Mouse (Mus musculus) limb, embryonic 15.5 days (tissue): ENCODE data around the gene Ddx58. TPM values are rescaled to one million over a fixed set of nuclear protein-coding genes. Genes with fewer than 3 reads are reported as not detected.

Experiments
- ATAC-seq: fragments of 200-750 bp; cut with Nextera tagmentation; 2 replicates; pipeline ENCODE4 v1.8.0; 2017; ENCODE audit warnings: low read depth, moderate TSS enrichment; ENCODE audit not compliant: insufficient number of reproducible peaks, low FRiP score, low TSS enrichment
- H3K27ac ChIP-seq: fragments of 300-500 bp; sonication (generic); 2 replicates; pipeline ENCODE4 v1.5.1; 2015; ENCODE audit warnings: moderate library complexity, mild to moderate bottlenecking, inconsistent platforms
- H3K27me3 ChIP-seq: fragments of 300-500 bp; sonication (generic); 2 replicates; pipeline ENCODE4 v1.6.1; 2015; ENCODE audit warnings: inconsistent platforms
- H3K36me3 ChIP-seq: fragments of 300-500 bp; sonication (generic); 2 replicates; pipeline ENCODE4 v1.6.1; 2015; ENCODE audit warnings: inconsistent platforms
- H3K4me1 ChIP-seq: fragments of 300-500 bp; sonication (generic); 2 replicates; pipeline ENCODE4 v1.6.1; 2015; ENCODE audit warnings: inconsistent platforms
- H3K4me2 ChIP-seq: fragments of 300-500 bp; sonication (generic); 2 replicates; pipeline ENCODE4 v1.6.1; 2015; ENCODE audit warnings: mild to moderate bottlenecking, inconsistent platforms
- H3K4me3 ChIP-seq: fragments of 300-500 bp; sonication (generic); 2 replicates; pipeline ENCODE4 v1.5.1; 2015; ENCODE audit warnings: mild to moderate bottlenecking, inconsistent platforms
- H3K9ac ChIP-seq: fragments of 300-500 bp; sonication (generic); 2 replicates; pipeline ENCODE4 v1.6.1; 2015; ENCODE audit warnings: inconsistent platforms
- H3K9me3 ChIP-seq: fragments of 300-500 bp; sonication (generic); 2 replicates; pipeline ENCODE4 v1.6.1; 2016; ENCODE audit warnings: inconsistent platforms
- WGBS: fragments of 180-500 bp; shearing (Covaris S2); methylation state at CpG from one replicate; pipeline ENCODE4 v1.1.7; 2015; 5-methylcytosine and 5-hydroxymethylcytosine counted together
- polyA plus RNA-seq: library from polyadenylated mRNA; unstranded; fragments of >200 nt; fragmentation: Nextera tagmentation; extraction: Ambion mirVana; gene quantifications from 2 replicates; pipeline ENCODE4 v1.2.1, GENCODE M21; 2015

Gene Ddx58
- polyA plus RNA-seq, 1 experiment from 2014 or later, result 10.7 TPM

- WGBS, result 41% methylated on average over 8 of the region's 8 CpGs
- no peak for ATAC-seq
Observed at GRCm38 (mm10) chr4:40254385-40255103, 14.9 kb upstream of the Ddx58 start.

DNA sequence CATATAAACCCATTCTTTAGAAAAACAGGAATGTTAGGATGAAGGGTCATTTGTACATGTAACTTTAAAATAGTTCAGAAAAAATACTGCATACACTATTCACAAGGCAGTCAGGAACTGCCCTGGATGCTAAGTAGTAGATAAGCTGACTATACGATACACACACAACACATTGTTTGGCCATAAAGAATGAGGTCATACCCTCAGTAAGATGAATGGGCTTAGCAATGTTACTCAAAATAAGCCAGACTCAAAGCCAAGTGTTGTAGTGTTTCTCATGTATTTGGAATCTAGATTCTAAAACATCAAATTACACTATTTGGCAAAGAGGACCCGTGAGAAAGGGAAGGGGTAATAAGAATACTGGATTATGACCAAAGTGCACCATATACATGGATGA, 14.1 kb upstream of the Ddx58 start:
- 49% methylated on average over 2 of the region's 2 CpGs for WGBS
- ATAC-seq, result no peak

More at GRCm38 (mm10) chr4:40254385-40255103, 14.9 kb upstream of the Ddx58 start:
- Histone ChIP-seq H3K4me3 (no peak overlapping the region), H3K4me2 (no peak overlapping the region), H3K9ac (no peak overlapping the region), H3K27me3 (no peaks in the 10 kb centered on the region), H3K4me1 (0 out of 2 replicates have a peak, but pooled peaks cover 4% of the 10 kb centered on the region), H3K27ac (peak overlapping the region; percentile 33), H3K36me3 (peaks cover 10% of the 10 kb centered on the region; the same call in 1 of the 2 replicates), H3K9me3 (no peaks in the 10 kb centered on the region)

GRCm38 (mm10) chr4:40250984-40251383, 11.4 kb upstream of the Ddx58 start:
- ATAC-seq, result no peak
- 85% methylated on average over 5 of the region's 5 CpGs for WGBS
- H3K9ac ChIP-seq, result no peak overlapping the region

More for the DNA sequence above, 14.1 kb upstream of the Ddx58 start:
- Histone ChIP-seq H3K9me3 (no peaks in the 10 kb centered on the region), H3K4me1 (0 out of 2 replicates have a peak, but pooled peaks cover 4% of the 10 kb centered on the region), H3K4me2 (no peak overlapping the region), H3K9ac (no peak overlapping the region), H3K36me3 (peaks cover 5% of the 10 kb centered on the region; the same call in 1 of the 2 replicates), H3K4me3 (no peak overlapping the region), H3K27me3 (no peaks in the 10 kb centered on the region), H3K27ac (no peak overlapping the region)

GRCm38 (mm10) chr4:40244035-40244434, 4.4 kb upstream of the Ddx58 start:
- no peak overlapping the region for H3K4me2 ChIP-seq
- no peak overlapping the region for H3K9ac ChIP-seq
- H3K4me3 ChIP-seq, result no peak overlapping the region
- no peaks in the 10 kb centered on the region for H3K27me3 ChIP-seq
- H3K9me3 ChIP-seq, result no peaks in the 10 kb centered on the region
- H3K27ac ChIP-seq, result no peak overlapping the region
- WGBS, result 76% methylated on average over 8 of the region's 8 CpGs
- no peak for ATAC-seq
- H3K4me1 ChIP-seq, result peaks cover 7% of the 10 kb centered on the region
- H3K36me3 ChIP-seq, result no peaks in the 10 kb centered on the region

More at GRCm38 (mm10) chr4:40250984-40251383, 11.4 kb upstream of the Ddx58 start:
- Histone ChIP-seq H3K9me3 (no peaks in the 10 kb centered on the region), H3K4me1 (0 out of 2 replicates have a peak, but pooled peaks cover 4% of the 10 kb centered on the region), H3K4me3 (no peak overlapping the region), H3K36me3 (no peaks in the 10 kb centered on the region), H3K27me3 (no peaks in the 10 kb centered on the region), H3K27ac (no peak overlapping the region), H3K4me2 (no peak overlapping the region)

DNA sequence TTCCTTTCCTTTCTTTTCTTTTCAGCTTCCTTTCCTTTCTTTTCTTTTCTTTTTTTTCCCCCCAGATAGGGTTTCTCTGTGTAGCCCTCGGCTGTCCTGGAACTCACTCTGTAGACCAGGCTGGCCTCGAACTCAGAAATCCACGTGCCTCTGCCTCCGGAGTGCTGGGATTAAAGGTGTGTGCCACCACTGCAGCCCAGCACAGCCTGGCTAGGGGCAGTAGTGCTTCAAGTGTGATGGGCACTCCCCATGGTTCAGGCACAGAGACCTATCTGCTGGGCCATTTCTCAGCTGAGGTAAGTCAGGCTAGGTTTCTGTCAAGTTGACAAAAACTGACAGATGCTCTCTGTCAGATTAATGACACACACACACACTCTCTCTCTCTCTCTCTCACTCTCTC, 3.4 kb upstream of the Ddx58 start:
- Histone ChIP-seq H3K9me3 (no peaks in the 10 kb centered on the region), H3K27ac (no peak overlapping the region), H3K36me3 (no peaks in the 10 kb centered on the region), H3K4me2 (no peak overlapping the region), H3K9ac (no peak overlapping the region), H3K4me1 (peaks cover 13% of the 10 kb centered on the region), H3K27me3 (no peaks in the 10 kb centered on the region), H3K4me3 (no peak overlapping the region)
- ATAC-seq, result no peak
- WGBS, result 78% methylated on average over 4 of the region's 4 CpGs

DNA sequence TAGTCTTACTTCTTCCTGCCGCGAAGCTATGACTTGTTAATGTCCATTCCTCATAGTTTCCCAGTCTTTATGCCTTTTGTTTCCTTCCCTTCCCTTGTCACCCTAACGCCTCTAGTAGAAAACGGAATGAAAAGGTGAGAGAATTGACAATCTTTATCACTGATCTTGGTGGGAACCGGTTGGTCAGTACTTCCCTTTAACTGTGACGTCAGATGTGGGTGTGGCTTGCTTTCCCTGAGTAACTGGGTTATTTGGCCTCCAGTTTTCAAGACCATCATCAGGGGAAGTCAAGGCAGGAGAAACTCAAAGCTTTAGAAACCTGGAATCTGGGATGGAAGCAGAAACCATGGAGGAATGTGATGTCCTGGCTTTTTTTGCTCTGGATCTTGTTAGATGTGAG, 2.3 kb upstream of the Ddx58 start:
- no peak for ATAC-seq
- no peak overlapping the region for H3K27ac ChIP-seq
- WGBS, result 51% methylated on average over 6 of the region's 6 CpGs
- H3K4me3 ChIP-seq, result no peak overlapping the region
- no peak overlapping the region for H3K9ac ChIP-seq
- H3K9me3 ChIP-seq, result no peaks in the 10 kb centered on the region
- no peaks in the 10 kb centered on the region for H3K36me3 ChIP-seq
- peaks cover 13% of the 10 kb centered on the region for H3K4me1 ChIP-seq
- H3K4me2 ChIP-seq, result no peak overlapping the region
- H3K27me3 ChIP-seq, result no peaks in the 10 kb centered on the region

DNA sequence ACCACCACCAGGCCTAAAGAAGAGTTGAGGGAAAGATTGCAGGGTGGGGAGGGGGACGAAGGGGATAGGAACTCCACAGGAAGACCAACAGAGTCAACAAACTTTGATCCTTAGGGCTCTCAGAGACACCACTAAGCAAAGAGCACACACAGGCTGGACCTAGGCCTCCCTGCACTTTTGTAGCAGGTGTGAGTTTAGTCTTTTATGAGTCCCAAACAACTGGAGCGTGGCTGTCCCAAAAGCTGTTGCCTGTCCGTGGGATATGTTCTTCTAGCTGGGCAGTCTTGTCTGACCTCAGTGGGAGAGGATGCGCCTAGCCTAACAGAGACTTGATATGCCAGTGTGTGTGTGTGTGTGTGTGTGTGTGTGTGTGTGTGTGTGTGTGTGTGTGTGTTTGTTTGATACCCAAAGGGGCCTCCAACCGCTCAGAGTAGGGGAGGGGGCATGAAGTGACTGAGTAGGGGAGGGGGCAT, 680 bp upstream of the Ddx58 start:
- Histone ChIP-seq H3K27ac (0 out of 2 replicates have a peak overlapping the region, but pooled peaks have one; percentile 27), H3K36me3 (no peaks in the 10 kb centered on the region), H3K4me1 (peaks cover 13% of the 10 kb centered on the region), H3K9me3 (no peaks in the 10 kb centered on the region), H3K9ac (no peak overlapping the region), H3K4me2 (peak overlapping the region; percentile 72), H3K27me3 (no peaks in the 10 kb centered on the region), H3K4me3 (peak overlapping the region; percentile 59)
- WGBS, result 46% methylated on average over 5 of the region's 5 CpGs
- no peak for ATAC-seq

GRCm38 (mm10) chr4:40238483-40239408, 882 bp downstream of the Ddx58 start:
- ATAC-seq, result peak; percentile 63; the same call in 1 of the 2 replicates
- Histone ChIP-seq H3K27ac (peak overlapping the region; percentile 13), H3K4me3 (peak overlapping the region; percentile 59), H3K9me3 (no peaks in the 10 kb centered on the region), H3K4me1 (peaks cover 13% of the 10 kb centered on the region), H3K36me3 (0 out of 2 replicates have a peak, but pooled peaks cover 3% of the 10 kb centered on the region), H3K27me3 (no peaks in the 10 kb centered on the region), H3K9ac (peak overlapping the region; percentile 43; the same call in 1 of the 2 replicates), H3K4me2 (peak overlapping the region; percentile 72)
- WGBS, result 2% methylated on average over 17 of the region's 17 CpGs

DNA sequence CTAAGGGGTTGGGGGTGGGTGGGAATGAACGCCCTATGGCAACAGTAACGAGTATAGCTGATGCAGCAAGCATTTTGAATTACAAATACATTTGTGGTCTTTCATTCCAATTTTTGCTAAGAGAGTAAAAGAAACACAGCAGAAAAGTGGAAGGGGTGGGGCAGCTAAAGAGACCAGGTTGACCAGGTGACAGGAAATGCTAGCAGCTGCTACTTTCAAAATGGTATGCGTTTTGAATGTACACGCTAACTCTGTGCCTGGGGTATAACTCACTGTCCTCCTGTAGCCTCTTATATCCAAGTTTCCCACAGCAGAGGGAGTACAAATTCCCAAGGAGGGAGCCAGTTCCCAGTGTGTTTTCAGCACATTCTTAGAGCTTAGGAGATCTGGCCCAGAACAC, 2.8 kb downstream of the Ddx58 start:
- no peaks in the 10 kb centered on the region for H3K27me3 ChIP-seq
- 69% methylated on average over 4 of the region's 4 CpGs for WGBS
- no peak overlapping the region for H3K27ac ChIP-seq
- ATAC-seq, result no peak
- H3K4me1 ChIP-seq, result peaks cover 13% of the 10 kb centered on the region
- 0 out of 2 replicates have a peak, but pooled peaks cover 3% of the 10 kb centered on the region for H3K36me3 ChIP-seq
- H3K4me3 ChIP-seq, result no peak overlapping the region
- H3K9me3 ChIP-seq, result no peaks in the 10 kb centered on the region
- no peak overlapping the region for H3K4me2 ChIP-seq
- no peak overlapping the region for H3K9ac ChIP-seq

DNA sequence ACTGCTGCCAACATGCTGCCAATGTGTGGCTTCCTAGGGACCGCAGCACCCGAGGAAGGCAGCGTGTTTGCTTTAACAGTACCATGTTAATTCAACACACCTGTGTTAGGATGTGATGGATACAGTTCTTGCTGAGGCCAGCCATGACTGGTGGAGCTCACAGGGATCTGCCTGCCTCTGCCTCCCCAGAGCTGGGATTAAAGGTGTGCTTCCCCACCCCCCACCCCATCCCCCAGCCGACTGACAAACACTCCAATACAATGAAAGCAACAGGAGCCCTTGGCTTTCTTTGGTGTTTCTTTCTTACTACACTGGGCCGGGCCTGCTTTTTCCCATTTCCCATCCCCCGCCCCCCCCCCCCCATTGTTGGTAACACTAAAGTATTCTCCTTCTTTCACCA, 5.4 kb downstream of the Ddx58 start:
- Histone ChIP-seq H3K27me3 (no peaks in the 10 kb centered on the region), H3K9ac (no peak overlapping the region), H3K4me1 (peaks cover 8% of the 10 kb centered on the region), H3K36me3 (0 out of 2 replicates have a peak, but pooled peaks cover 6% of the 10 kb centered on the region), H3K9me3 (no peaks in the 10 kb centered on the region), H3K4me3 (no peak overlapping the region), H3K4me2 (no peak overlapping the region), H3K27ac (no peak overlapping the region)
- no peak for ATAC-seq
- WGBS, result 83% methylated on average over 6 of the region's 6 CpGs

GRCm38 (mm10) chr4:40233062-40233664, 6.5 kb downstream of the Ddx58 start:
- H3K27ac ChIP-seq, result no peak overlapping the region
- WGBS, result 83% methylated on average over 7 of the region's 7 CpGs
- H3K4me2 ChIP-seq, result no peak overlapping the region
- H3K36me3 ChIP-seq, result 0 out of 2 replicates have a peak, but pooled peaks cover 6% of the 10 kb centered on the region
- no peak overlapping the region for H3K9ac ChIP-seq
- H3K4me3 ChIP-seq, result no peak overlapping the region
- no peaks in the 10 kb centered on the region for H3K27me3 ChIP-seq
- no peak for ATAC-seq
- H3K9me3 ChIP-seq, result no peaks in the 10 kb centered on the region
- H3K4me1 ChIP-seq, result no peaks in the 10 kb centered on the region
